Mouse (Mus musculus): ENCODE results near the gene Entpd8.

The Entpd8 gene

GRCm38 (mm10) chr2:25080076-25080475, at the start of gene Entpd8:
Entpd8 (plus strand) TSS chr2:25080304.
- DNase-seq (ENCODE audit: low spot score): no peak

- DNase-seq (ENCODE audit: low spot score): no peak
Observed at GRCm38 (mm10) chr2:25034994-25035393, 45.1 kb upstream of the Entpd8 start.

GRCm38 (mm10) chr2:25040089-25040488, 40.0 kb upstream of the Entpd8 start:
- no peak for DNase-seq (ENCODE audit: low spot score)

- no peak for DNase-seq (ENCODE audit: low spot score)
Observed at GRCm38 (mm10) chr2:25050921-25051320, 29.2 kb upstream of the Entpd8 start.

GRCm38 (mm10) chr2:25051450-25051849, 28.7 kb upstream of the Entpd8 start:
- DNase-seq (ENCODE audit: low spot score): no peak

- DNase-seq (ENCODE audit: low spot score): no peak
Observed at GRCm38 (mm10) chr2:25053101-25053500, 27.0 kb upstream of the Entpd8 start.

- peak; percentile 89 for DNase-seq (ENCODE audit: low spot score)
Observed at GRCm38 (mm10) chr2:25054221-25055067, 25.7 kb upstream of the Entpd8 start, which contains the start of gene Nsmf. Nsmf (plus strand) TSS chr2:25054355.

- DNase-seq (ENCODE audit: low spot score): no peak
Observed at GRCm38 (mm10) chr2:25055068-25055405, 25.1 kb upstream of the Entpd8 start.

GRCm38 (mm10) chr2:25055409-25056155, 24.5 kb upstream of the Entpd8 start:
- no peak for DNase-seq (ENCODE audit: low spot score)

GRCm38 (mm10) chr2:25058926-25059325, 21.2 kb upstream of the Entpd8 start:
- DNase-seq (ENCODE audit: low spot score): no peak

GRCm38 (mm10) chr2:25063523-25063922, 16.6 kb upstream of the Entpd8 start:
- no peak for DNase-seq (ENCODE audit: low spot score)

GRCm38 (mm10) chr2:25064285-25064684, 15.8 kb upstream of the Entpd8 start:
- no peak for DNase-seq (ENCODE audit: low spot score)

- DNase-seq (ENCODE audit: low spot score): no peak
Observed at GRCm38 (mm10) chr2:25065537-25065936, 14.6 kb upstream of the Entpd8 start.

GRCm38 (mm10) chr2:25066552-25066951, 13.6 kb upstream of the Entpd8 start:
- DNase-seq (ENCODE audit: low spot score): no peak

- DNase-seq (ENCODE audit: low spot score): no peak
Observed at GRCm38 (mm10) chr2:25069537-25069936, 10.6 kb upstream of the Entpd8 start.

GRCm38 (mm10) chr2:25072398-25072797, 7.7 kb upstream of the Entpd8 start:
- no peak for DNase-seq (ENCODE audit: low spot score)

- DNase-seq (ENCODE audit: low spot score): no peak
Observed at GRCm38 (mm10) chr2:25075506-25075905, 4.6 kb upstream of the Entpd8 start.

GRCm38 (mm10) chr2:25078967-25079366, 1.1 kb upstream of the Entpd8 start:
- DNase-seq (ENCODE audit: low spot score): no peak

GRCm38 (mm10) chr2:25083697-25084096, 3.6 kb downstream of the Entpd8 start:
- DNase-seq (ENCODE audit: low spot score): no peak

- DNase-seq (ENCODE audit: low spot score): no peak
Observed at GRCm38 (mm10) chr2:25085571-25085970, 5.5 kb downstream of the Entpd8 start.

- DNase-seq (ENCODE audit: low spot score): no peak
Observed at GRCm38 (mm10) chr2:25087842-25088241, 7.7 kb downstream of the Entpd8 start.

- DNase-seq (ENCODE audit: low spot score): no peak
Observed at GRCm38 (mm10) chr2:25088636-25089035, 8.5 kb downstream of the Entpd8 start.

GRCm38 (mm10) chr2:25094785-25095108, 14.6 kb downstream of the Entpd8 start:
- no peak for DNase-seq (ENCODE audit: low spot score)

Measured in urinary bladder, postnatal 14 days (tissue).